Mouse (Mus musculus) liver, postnatal 0 days (tissue): Measurements from ENCODE around the gene Sel1l. TPM values are rescaled to one million over a fixed set of nuclear protein-coding genes. Genes with fewer than 3 reads are reported as not detected.

ENCODE experiments used
- ATAC-seq: fragments of 200-750 bp; cut with Nextera tagmentation; 2 replicates; pipeline ENCODE4 v1.8.0; 2017; ENCODE audit warnings: mild to moderate bottlenecking, moderate library complexity
- DNase-seq: peaks from one replicate; pipeline ENCODE4 v3.0.0-alpha.2; 2016
- H3K27ac ChIP-seq: fragments of 300-500 bp; sonication (generic); 2 replicates; pipeline ENCODE4 v1.5.1; 2014; ENCODE audit warnings: antibody characterized with exemption, moderate library complexity, mild to moderate bottlenecking, low read depth
- H3K27me3 ChIP-seq: fragments of 300-500 bp; sonication (generic); 2 replicates; pipeline ENCODE4 v1.6.1; 2014; ENCODE audit warnings: low read length, control low read depth, mixed read lengths; ENCODE audit not compliant: insufficient read depth
- H3K36me3 ChIP-seq: fragments of 300-500 bp; sonication (generic); replicated peaks from 2 replicates; pipeline ENCODE4 v1.6.1; 2014; ENCODE audit warnings: mild to moderate bottlenecking, control low read depth, low read length, moderate library complexity, mixed read lengths; ENCODE audit not compliant: insufficient read depth
- H3K4me1 ChIP-seq: fragments of 300-500 bp; sonication (generic); 2 replicates; pipeline ENCODE4 v1.6.1; 2014; ENCODE audit warnings: antibody characterized with exemption, mild to moderate bottlenecking, control low read depth; ENCODE audit not compliant: insufficient read depth
- H3K4me2 ChIP-seq: fragments of 300-500 bp; sonication (generic); 2 replicates; pipeline ENCODE4 v1.6.1; 2014; ENCODE audit warnings: low read depth, mild to moderate bottlenecking, low read length, moderate library complexity, mixed read lengths
- H3K4me3 ChIP-seq: fragments of 300-500 bp; sonication (generic); 2 replicates; pipeline ENCODE4 v1.5.1; 2014; ENCODE audit warnings: low read depth, low read length
- H3K9ac ChIP-seq: fragments of 300-500 bp; sonication (generic); replicated peaks from 2 replicates; pipeline ENCODE4 v1.6.1; 2014; ENCODE audit warnings: mild to moderate bottlenecking, moderate library complexity
- H3K9me3 ChIP-seq: fragments of 300-500 bp; sonication (generic); 2 replicates; pipeline ENCODE4 v1.6.1; 2016; ENCODE audit warnings: mild to moderate bottlenecking, control low read depth, low read length, mixed read lengths
- CTCF ChIP-seq: sonication (generic); IDR thresholded peaks from 2 replicates; pipeline ENCODE4 v1.5.1; 2016; ENCODE audit warnings: antibody characterized with exemption, low read depth
- EP300 ChIP-seq: IDR thresholded peaks from 2 replicates; pipeline ENCODE4 v1.6.1; 2016; ENCODE audit warnings: antibody characterized with exemption, low read depth, mild to moderate bottlenecking
- WGBS: fragments of 180-500 bp; shearing (Covaris S2); extraction: QIAGEN DNeasy Blood & Tissue Kit; methylation state at CpG from one replicate; pipeline ENCODE4 v1.1.7; 2014; ENCODE audit not compliant: insufficient replicate concordance; 5-methylcytosine and 5-hydroxymethylcytosine counted together
- polyA plus RNA-seq: library from polyadenylated mRNA; unstranded; fragments of >200 nt; fragmentation: Nextera tagmentation; extraction: Ambion mirVana; gene quantifications from 2 replicates; pipeline ENCODE4 v1.2.1, GENCODE M21; 2015

Gene Sel1l
- polyA plus RNA-seq, result 66.8 and 75.7 TPM in 2 replicates

DNA sequence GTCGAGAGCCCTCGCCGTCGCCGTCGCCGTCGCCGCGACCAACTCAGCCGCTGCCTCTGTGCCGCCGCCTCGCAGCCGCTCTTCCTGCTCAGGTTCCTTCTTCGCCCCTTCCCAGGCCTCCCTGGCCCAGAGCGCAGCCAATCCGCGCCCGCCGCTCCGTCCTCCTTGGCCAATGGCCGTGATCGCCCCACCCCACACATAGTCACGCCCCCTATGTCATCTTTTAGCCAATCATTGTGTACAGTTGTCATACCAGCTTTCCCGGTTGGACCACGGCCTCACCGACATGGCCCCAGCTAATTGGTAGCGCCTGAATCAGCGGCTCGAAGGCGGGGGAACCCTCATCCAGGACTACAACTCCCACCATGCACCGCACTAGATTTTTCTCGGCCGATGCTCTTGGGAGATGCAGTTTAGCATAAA, at the start of gene Sel1l:
Gene Sel1l (minus strand): TSS at position 113 of the 423 bp plus-strand sequence.
- ATAC-seq (peak; percentile 98), DNase-seq (peak; percentile 97)
- no peaks in the 10 kb centered on the region for H3K36me3 ChIP-seq
- peak within 1 kb of the TSS; percentile 92 for H3K4me2 ChIP-seq
- H3K4me1 ChIP-seq, result peaks cover 22% of the 10 kb centered on the region
- H3K27me3 ChIP-seq, result no peaks in the 10 kb centered on the region
- under 1% methylated on average over 32 of the region's 35 CpGs for WGBS
- H3K4me3 ChIP-seq, result peak within 1 kb of the TSS; percentile 91
- peak within 1 kb of the TSS; percentile 96 for H3K9ac ChIP-seq
- H3K27ac ChIP-seq, result peak within 1 kb of the TSS; percentile 95
- TF ChIP-seq EP300 (peak; percentile 43; the same call in 1 of the 2 replicates), CTCF (0 out of 2 replicates have a peak, but pooled peaks have one; percentile 2)
- no peaks in the 10 kb centered on the region for H3K9me3 ChIP-seq

DNA sequence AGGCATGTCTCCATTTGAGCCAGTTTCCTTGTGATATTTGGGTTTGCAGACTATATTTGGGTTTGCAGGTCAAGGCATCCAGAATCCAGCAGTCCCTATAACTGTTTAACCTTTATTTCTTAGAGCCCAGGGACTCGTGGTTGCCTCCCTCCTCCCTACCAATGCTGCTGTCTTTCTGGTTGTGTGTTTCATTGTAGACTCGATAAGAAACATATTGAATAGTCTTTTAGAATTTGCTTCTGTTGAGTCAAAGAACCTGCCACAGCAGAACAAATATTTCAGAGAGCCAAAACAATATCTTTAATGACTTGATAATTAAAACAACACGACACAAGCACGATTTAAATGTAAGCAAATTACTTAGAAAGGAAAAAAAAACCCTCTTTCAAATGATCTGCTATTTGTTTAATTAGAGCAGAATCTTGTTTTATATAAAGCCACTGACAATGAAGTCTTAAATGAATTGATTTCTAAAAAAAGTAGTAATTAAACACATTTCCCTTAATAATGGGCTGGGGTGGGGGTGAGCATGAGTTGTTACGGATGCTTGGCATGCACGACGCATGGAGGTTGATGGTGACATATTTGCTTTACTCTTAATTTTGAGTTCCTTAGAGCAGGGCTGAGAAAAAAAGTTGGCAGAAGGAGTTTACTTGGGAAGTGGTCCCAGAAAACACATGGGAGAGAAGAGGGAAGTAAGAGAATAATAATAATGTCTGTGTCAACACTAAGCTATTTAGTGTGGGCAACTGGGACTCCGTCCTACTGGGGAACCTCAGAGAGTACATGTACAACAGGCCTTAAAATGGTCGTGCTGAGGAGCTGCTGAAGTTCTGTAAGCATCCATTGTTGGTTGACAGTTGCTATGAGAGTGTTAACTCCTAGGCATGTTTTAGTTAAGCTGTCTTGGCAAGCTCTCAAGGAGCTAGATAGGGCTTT, 43.9 kb upstream of the Sel1l start:
- H3K9me3 ChIP-seq, result no peaks in the 10 kb centered on the region
- no peak overlapping the region for H3K4me3 ChIP-seq
- no peak overlapping the region for H3K4me2 ChIP-seq
- DNase-seq (no peak), ATAC-seq (no peak)
- H3K27ac ChIP-seq, result no peak overlapping the region
- no peak overlapping the region for H3K9ac ChIP-seq
- no peaks in the 10 kb centered on the region for H3K4me1 ChIP-seq
- no peaks in the 10 kb centered on the region for H3K27me3 ChIP-seq
- 77% methylated on average over 9 of the region's 9 CpGs for WGBS
- H3K36me3 ChIP-seq, result no peaks in the 10 kb centered on the region
- TF ChIP-seq EP300 (no peak), CTCF (no peak)

DNA sequence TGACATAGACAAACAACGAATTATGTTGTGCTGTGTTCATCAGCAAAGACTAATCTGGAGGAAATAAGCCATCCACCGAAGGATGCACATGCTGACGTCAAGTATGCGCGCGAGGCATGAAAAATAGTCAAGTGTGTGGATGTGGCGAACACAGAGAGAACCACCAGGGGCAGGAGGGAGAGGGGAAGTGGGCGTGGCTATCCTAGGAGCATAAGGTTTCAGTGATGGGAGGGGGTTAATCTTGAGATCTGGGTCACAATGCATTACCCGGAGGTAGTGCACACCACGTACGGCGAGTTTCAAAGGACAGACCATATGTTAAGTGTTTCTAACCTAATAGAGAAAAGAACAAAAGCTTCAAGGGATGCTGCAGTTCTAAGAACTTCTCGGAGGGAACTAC, 31.5 kb upstream of the Sel1l start:
- no peak overlapping the region for H3K4me3 ChIP-seq
- no peaks in the 10 kb centered on the region for H3K9me3 ChIP-seq
- no peaks in the 10 kb centered on the region for H3K36me3 ChIP-seq
- no peaks in the 10 kb centered on the region for H3K27me3 ChIP-seq
- no peak for ATAC-seq
- DNase-seq, result no peak
- no peak overlapping the region for H3K27ac ChIP-seq
- no peak overlapping the region for H3K4me2 ChIP-seq
- TF ChIP-seq EP300 (no peak), CTCF (no peak)
- H3K9ac ChIP-seq, result no peak overlapping the region
- WGBS, result 74% methylated on average over 13 of the region's 13 CpGs
- no peaks in the 10 kb centered on the region for H3K4me1 ChIP-seq

DNA sequence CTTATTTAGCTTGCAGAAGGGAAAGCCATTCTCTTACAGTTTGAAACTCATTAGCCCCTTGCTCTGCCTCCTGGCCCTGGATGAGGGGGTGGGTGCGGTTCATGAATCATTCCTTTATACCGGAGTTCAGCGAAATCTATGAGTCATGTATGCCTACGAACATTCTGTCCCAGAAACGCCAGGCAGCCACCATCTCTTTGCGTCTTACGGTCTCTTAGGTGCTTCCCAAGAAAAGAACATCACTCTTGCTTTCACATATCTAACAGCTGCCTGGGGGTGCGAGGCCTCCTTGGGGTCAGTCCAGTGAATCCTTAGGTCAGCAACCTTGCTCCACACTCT, 29.9 kb upstream of the Sel1l start:
- DNase-seq, result no peak
- ATAC-seq, result no peak
- 76% methylated on average over 8 of the region's 8 CpGs for WGBS

DNA sequence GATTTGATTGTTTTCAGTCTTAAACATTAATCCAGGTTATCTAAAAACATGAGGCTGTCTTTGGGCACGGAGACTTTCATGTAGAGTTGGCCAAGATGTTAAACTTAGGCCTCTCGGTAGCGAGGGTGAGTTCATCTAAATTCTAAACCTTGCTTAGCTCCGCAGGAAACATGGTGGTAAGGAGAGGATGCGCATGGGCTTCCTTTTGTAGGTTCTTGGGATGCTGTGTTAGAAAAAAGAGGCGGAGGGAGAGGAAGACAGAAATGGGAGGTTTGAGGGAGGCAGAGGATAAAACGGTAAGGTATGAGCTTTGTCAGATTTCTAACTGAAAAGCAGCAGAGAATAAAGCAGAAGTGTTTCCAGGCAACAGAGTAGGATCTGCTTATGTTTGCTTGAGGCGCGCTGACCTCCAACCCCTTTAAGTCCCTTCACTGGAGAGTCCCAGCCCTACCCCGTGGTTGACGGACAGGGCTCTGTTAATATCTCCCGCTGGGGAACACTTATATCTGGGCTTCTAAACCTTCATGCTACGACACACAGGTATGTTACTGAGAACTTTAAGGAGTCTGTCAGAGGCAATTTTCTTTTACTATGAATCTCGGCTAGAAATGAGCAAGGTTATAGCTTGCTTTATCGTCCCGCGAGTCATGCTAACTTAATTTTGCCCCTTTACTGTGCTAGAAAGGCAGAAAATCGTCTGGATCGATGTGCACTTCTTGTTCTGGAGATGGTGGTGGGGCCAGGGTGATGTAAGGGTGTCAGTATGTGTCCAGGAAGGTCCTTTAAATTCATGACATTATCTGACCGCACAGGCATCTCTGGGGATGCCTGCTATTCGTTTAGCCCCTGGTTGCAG, 29.3 kb upstream of the Sel1l start:
- Histone ChIP-seq H3K4me2 (no peak overlapping the region), H3K9ac (no peak overlapping the region), H3K4me3 (no peak overlapping the region), H3K36me3 (no peaks in the 10 kb centered on the region), H3K27ac (no peak overlapping the region), H3K4me1 (no peaks in the 10 kb centered on the region), H3K27me3 (no peaks in the 10 kb centered on the region), H3K9me3 (no peaks in the 10 kb centered on the region)
- WGBS, result 64% methylated on average over 21 of the region's 21 CpGs
- DNase-seq, result no peak
- no peak for ATAC-seq
- TF ChIP-seq EP300 (no peak), CTCF (no peak)

More for the DNA sequence above, 29.9 kb upstream of the Sel1l start:
- H3K4me2 ChIP-seq, result no peak overlapping the region
- no peak overlapping the region for H3K9ac ChIP-seq
- H3K9me3 ChIP-seq, result no peaks in the 10 kb centered on the region
- no peaks in the 10 kb centered on the region for H3K4me1 ChIP-seq
- TF ChIP-seq EP300 (no peak), CTCF (no peak)
- no peak overlapping the region for H3K4me3 ChIP-seq
- H3K36me3 ChIP-seq, result no peaks in the 10 kb centered on the region
- H3K27me3 ChIP-seq, result no peaks in the 10 kb centered on the region
- no peak overlapping the region for H3K27ac ChIP-seq

DNA sequence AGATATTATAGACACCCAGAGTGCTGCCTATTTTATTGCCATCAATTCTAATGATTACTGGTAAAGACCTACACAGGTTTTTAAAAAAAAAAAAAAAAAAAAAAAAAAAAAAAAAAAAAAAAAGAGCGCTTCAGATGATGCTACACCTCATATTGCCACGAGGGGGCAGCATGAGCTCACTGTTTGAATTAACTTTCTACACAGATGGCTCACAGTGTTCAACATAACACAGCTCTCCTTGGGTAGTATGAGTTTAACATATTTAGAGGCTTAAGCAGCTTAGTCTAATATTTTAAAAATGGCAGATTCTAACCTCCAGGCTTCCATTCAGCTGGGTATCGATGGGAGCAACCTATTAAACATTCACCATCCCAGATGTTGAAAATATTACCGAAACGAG, 28.7 kb upstream of the Sel1l start:
- Histone ChIP-seq H3K9me3 (no peaks in the 10 kb centered on the region), H3K4me1 (no peaks in the 10 kb centered on the region), H3K27me3 (no peaks in the 10 kb centered on the region), H3K36me3 (no peaks in the 10 kb centered on the region), H3K4me3 (no peak overlapping the region), H3K4me2 (no peak overlapping the region), H3K27ac (no peak overlapping the region), H3K9ac (no peak overlapping the region)
- DNase-seq, result peak; percentile 48
- TF ChIP-seq EP300, result no peak
- TF ChIP-seq CTCF, result peak; percentile 74
- ATAC-seq, result no peak
- 41% methylated on average over 5 of the region's 5 CpGs for WGBS
